Mouse (Mus musculus) liver, embryonic 14.5 days (tissue): ENCODE results near the gene Kif16b. TPM values are rescaled to one million over a fixed set of nuclear protein-coding genes. Genes with fewer than 3 reads are reported as not detected.

ENCODE experiments used
- ATAC-seq: fragments of 200-750 bp; cut with Nextera tagmentation; 2 replicates; pipeline ENCODE4 v1.8.0; 2017; ENCODE audit warnings: moderate number of reproducible peaks, mild to moderate bottlenecking, moderate library complexity; ENCODE audit not compliant: insufficient read depth
- DNase-seq, 3 experiments: peaks; one replicate each; pipeline ENCODE4 v3.0.0-alpha.2; 2012 to 2013; ENCODE audit warnings: low read depth in 3 of 3, low spot score in 3 of 3
- H3K27ac ChIP-seq: fragments of 300-500 bp; sonication (generic); 2 replicates; pipeline ENCODE4 v1.5.1; 2014; ENCODE audit warnings: moderate library complexity, mild to moderate bottlenecking, control low read depth, inconsistent platforms
- H3K27me3 ChIP-seq: fragments of 300-500 bp; sonication (generic); 2 replicates; pipeline ENCODE4 v1.6.1; 2014; ENCODE audit warnings: mild to moderate bottlenecking, low read length, moderate library complexity; ENCODE audit not compliant: control insufficient read depth, insufficient read depth
- H3K36me3 ChIP-seq: fragments of 300-500 bp; sonication (generic); replicated peaks from 2 replicates; pipeline ENCODE4 v1.6.1; 2014; ENCODE audit warnings: low read depth; ENCODE audit not compliant: control insufficient read depth, insufficient read depth
- H3K4me1 ChIP-seq, 2 experiments: fragments of 200-500 bp in 1 of 2; fragments of 300-500 bp in 1 of 2; sonication (generic) in 1 of 2; replicated peaks; 2 replicates each; pipeline ENCODE4 v1.6.1; 2012 to 2014; ENCODE audit warnings: antibody characterized with exemption in 1 of 2, inconsistent platforms in 1 of 2, low read length in 1 of 2; ENCODE audit not compliant: control insufficient read depth in 2 of 2, insufficient read depth in 2 of 2
- H3K4me2 ChIP-seq: fragments of 300-500 bp; sonication (generic); 2 replicates; pipeline ENCODE4 v1.6.1; 2014; ENCODE audit warnings: low read depth, mild to moderate bottlenecking, control low read depth, moderate library complexity
- H3K4me3 ChIP-seq, 2 experiments: fragments of 200-500 bp in 1 of 2; fragments of 300-500 bp in 1 of 2; sonication (generic) in 1 of 2; 2 replicates each; pipeline ENCODE4 v1.5.1; 2012 to 2014; ENCODE audit warnings: low read depth in 2 of 2, low read length in 2 of 2, mild to moderate bottlenecking in 2 of 2, control low read depth in 1 of 2, inconsistent platforms in 1 of 2, moderate library complexity in 1 of 2; ENCODE audit not compliant: insufficient read depth in 1 of 2
- H3K9ac ChIP-seq: fragments of 300-500 bp; sonication (generic); replicated peaks from 2 replicates; pipeline ENCODE4 v1.6.1; 2014; ENCODE audit warnings: mild to moderate bottlenecking, control low read depth, moderate library complexity
- H3K9me3 ChIP-seq: fragments of 300-500 bp; sonication (generic); 2 replicates; pipeline ENCODE4 v1.6.1; 2016; ENCODE audit warnings: low read length, mixed read lengths; ENCODE audit not compliant: control insufficient read depth
- CTCF ChIP-seq: IDR thresholded peaks from 2 replicates; pipeline ENCODE4 v1.5.1; 2016; ENCODE audit warnings: antibody characterized with exemption, low read depth, control low read depth
- EP300 ChIP-seq: IDR thresholded peaks from 2 replicates; pipeline ENCODE4 v1.6.1; 2016; ENCODE audit warnings: antibody characterized with exemption, low read depth
- WGBS: fragments of 180-500 bp; shearing (Covaris S2); extraction: QIAGEN DNeasy Blood & Tissue Kit; methylation state at CpG from one replicate; pipeline ENCODE4 v1.1.7; 2014; ENCODE audit not compliant: insufficient replicate concordance; 5-methylcytosine and 5-hydroxymethylcytosine counted together
- polyA plus RNA-seq, 2 experiments: library from polyadenylated mRNA; depleted of rRNA in 1 of 2; stranded (reverse) in 1 of 2; unstranded in 1 of 2; fragments of >200 nt; fragmentation: Nextera tagmentation in 1 of 2; extraction: Ambion mirVana in 1 of 2; gene quantifications; 2 replicates each; pipeline versions ENCODE4 v1.2.1 to v1.2.3; 2012 to 2014

Gene Kif16b
- polyA plus RNA-seq, 2 experiments: 2.2 to 2.5 TPM

- no peaks in the 10 kb centered on the region for H3K27me3 ChIP-seq
- no peaks in the 10 kb centered on the region for H3K4me1 ChIP-seq
- TF ChIP-seq CTCF: no peak
- no peak for TF ChIP-seq EP300
- H3K9me3 ChIP-seq: no peaks in the 10 kb centered on the region
- no peak overlapping the region for H3K9ac ChIP-seq
- WGBS: 74% methylated on average over 4 of the region's 4 CpGs
- no peak overlapping the region for H3K4me3 ChIP-seq
- DNase-seq (no peak), ATAC-seq (no peak)
- no peaks in the 10 kb centered on the region for H3K36me3 ChIP-seq
- no peak overlapping the region for H3K27ac ChIP-seq
- no peak overlapping the region for H3K4me2 ChIP-seq
Measured at GRCm38 (mm10) chr2:142687936-142688514, 213.3 kb downstream of the Kif16b start.

- no peak for TF ChIP-seq CTCF
- no peak for TF ChIP-seq EP300
- 76% methylated on average over 5 of the region's 5 CpGs for WGBS
- Histone ChIP-seq H3K4me3 (no peak overlapping the region), H3K36me3 (no peaks in the 10 kb centered on the region), H3K9me3 (no peaks in the 10 kb centered on the region), H3K27ac (no peak overlapping the region), H3K4me1 (no peaks in the 10 kb centered on the region), H3K4me2 (no peak overlapping the region), H3K9ac (no peak overlapping the region), H3K27me3 (no peaks in the 10 kb centered on the region)
- DNase-seq (no peak), ATAC-seq (no peak)
Measured at GRCm38 (mm10) chr2:142682965-142683709, 218.2 kb downstream of the Kif16b start.

- Histone ChIP-seq H3K9ac (no peak overlapping the region), H3K4me1 (no peaks in the 10 kb centered on the region), H3K4me3 (no peak overlapping the region), H3K27ac (no peak overlapping the region), H3K9me3 (no peaks in the 10 kb centered on the region), H3K4me2 (no peak overlapping the region), H3K27me3 (no peaks in the 10 kb centered on the region), H3K36me3 (no peaks in the 10 kb centered on the region)
- no peak for DNase-seq
- TF ChIP-seq EP300 (no peak), CTCF (no peak)
- WGBS: 56% methylated on average over 3 of the region's 3 CpGs
- ATAC-seq: no peak
Measured at GRCm38 (mm10) chr2:142668426-142668825, 232.9 kb downstream of the Kif16b start.

- no peaks in the 10 kb centered on the region for H3K4me1 ChIP-seq
- H3K36me3 ChIP-seq: no peaks in the 10 kb centered on the region
- no peak overlapping the region for H3K27ac ChIP-seq
- H3K27me3 ChIP-seq: no peaks in the 10 kb centered on the region
- TF ChIP-seq CTCF (no peak), EP300 (no peak)
- ATAC-seq (no peak), DNase-seq (no peak)
- H3K4me3 ChIP-seq: no peak overlapping the region
- H3K4me2 ChIP-seq: no peak overlapping the region
- no peaks in the 10 kb centered on the region for H3K9me3 ChIP-seq
- H3K9ac ChIP-seq: no peak overlapping the region
- 63% methylated on average over 7 of the region's 7 CpGs for WGBS
Measured at GRCm38 (mm10) chr2:142651591-142651990, 249.7 kb downstream of the Kif16b start.

DNA sequence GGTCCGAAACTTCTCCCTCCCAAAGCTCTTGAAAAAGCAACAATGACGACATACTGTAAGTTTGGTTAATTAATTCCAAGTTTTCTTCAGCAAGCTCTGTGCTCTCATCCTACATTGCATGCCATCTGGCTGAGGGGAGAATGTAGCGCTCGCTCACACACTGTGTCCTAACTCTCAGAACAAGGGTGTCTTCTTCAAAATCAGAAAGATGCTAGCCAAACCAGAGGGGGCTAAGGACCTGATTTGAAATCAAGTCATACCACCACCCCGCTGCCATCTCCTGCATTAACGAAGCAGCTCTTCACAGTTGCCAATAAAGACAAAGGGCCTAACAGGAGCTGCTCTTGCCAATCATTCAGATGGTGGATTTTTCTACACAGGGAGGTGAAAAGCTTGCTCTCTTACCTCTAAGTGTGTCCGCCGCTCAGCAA, 253.3 kb downstream of the Kif16b start:
- Histone ChIP-seq H3K36me3 (no peaks in the 10 kb centered on the region), H3K9ac (no peak overlapping the region), H3K9me3 (no peaks in the 10 kb centered on the region), H3K27ac (no peak overlapping the region), H3K4me2 (no peak overlapping the region), H3K4me1 (no peaks in the 10 kb centered on the region), H3K4me3 (no peak overlapping the region), H3K27me3 (no peaks in the 10 kb centered on the region)
- DNase-seq: no peak
- TF ChIP-seq EP300 (no peak), CTCF (no peak)
- ATAC-seq: no peak
- 74% methylated on average over 8 of the region's 8 CpGs for WGBS
